Comparison of ENCODE assay signal across 9 mouse cellular contexts in the genomic region with DNA sequence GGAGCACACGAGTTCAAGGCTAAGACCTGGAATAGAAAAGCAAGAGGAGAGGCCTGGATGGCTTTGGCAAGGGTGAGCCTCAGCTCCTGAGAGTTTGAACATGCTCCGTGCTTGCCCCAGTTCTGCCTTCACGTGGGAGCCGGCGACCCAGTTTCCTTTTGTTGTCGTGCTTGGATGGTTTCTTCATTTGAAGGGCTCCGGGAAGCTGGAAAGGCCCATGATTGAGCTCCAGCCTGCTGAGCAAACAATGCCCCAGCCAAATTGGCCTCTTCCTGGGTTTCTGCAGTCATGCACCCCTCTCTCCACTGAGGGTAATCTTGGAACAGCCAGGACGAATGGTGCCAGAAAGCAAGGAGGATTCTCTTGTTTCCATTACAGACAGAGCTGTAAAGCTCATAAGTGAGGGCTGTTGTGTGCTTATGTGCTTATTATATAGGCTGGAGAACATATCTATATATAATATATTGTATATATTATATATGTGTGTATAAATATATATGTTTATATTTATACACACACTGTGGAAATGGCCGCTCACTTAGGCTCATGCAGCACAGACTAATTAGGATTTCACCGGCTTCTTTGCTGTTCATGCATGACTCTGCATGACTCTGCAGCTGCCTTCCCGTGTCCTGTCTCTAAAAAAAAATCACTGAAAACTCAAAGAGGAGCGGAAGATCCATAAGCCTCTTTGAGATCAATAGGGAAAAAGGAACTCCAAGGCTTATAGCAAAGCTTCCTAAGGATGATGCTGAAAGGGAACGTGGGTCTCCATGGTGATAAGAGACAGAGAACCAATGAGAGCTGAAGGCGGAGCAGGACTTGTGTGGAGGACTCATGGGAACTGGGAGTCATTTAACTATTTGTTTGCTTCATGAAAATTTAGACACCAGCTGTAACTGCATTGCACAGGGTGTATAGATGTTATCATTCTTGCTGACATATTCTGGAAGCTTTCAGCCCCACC. TPM values are rescaled to one million over a fixed set of nuclear protein-coding genes. Genes with fewer than 3 reads are reported as not detected.
A peak's percentile ranks its signal among the peaks of the same experiment; 100 is the strongest.
DNase-seq lines count a peak whose midpoint lies in the region; ATAC-seq and TF ChIP-seq lines count a peak whose summit lies in the region.
"Had no signal": no experiment of that assay in that cellular context is flagged by ENCODE, and none has a peak within 500 bp of the region (broad histone marks: within the 10 kb centered on the region; RNA-seq: fewer than 3 reads in every experiment).

No protein-coding gene starts in this region.

- DNase-seq in heart, adult 18-20 months = peak; percentile 46 to 73
- no peak for DNase-seq in heart, postnatal 4 days
- DNase-seq in cerebellum, adult 2 months = peak; percentile 88 to 96
- peak; percentile 43 for DNase-seq in gastrocnemius, postnatal 14 days
- DNase-seq in left cerebral cortex, postnatal 36 days (ENCODE audit: low spot score in 2 of 2) = peak; percentile 76 to 77
- peak; percentile 53 for DNase-seq in right cerebral cortex, postnatal 14 days
- DNase-seq in urinary bladder, postnatal 25 days (ENCODE audit: low spot score) = no peak

- TF ChIP-seq CTCF in cerebellum, adult 2 months (IDR thresholded peaks at IDR 0.05; ENCODE audit: borderline replicate concordance, insufficient read depth, low read depth, low read length) = no peak

- no peak overlapping the region for H3K4me3 ChIP-seq in cerebellum, adult 2 months (replicated peaks; ENCODE audit: insufficient read depth, low read depth, low read length)
- no peak overlapping the region for H3K4me3 ChIP-seq in intestine, embryonic 15.5 days (replicated peaks)
- H3K4me3 ChIP-seq: megakaryocyte, embryonic 14.5 days had no signal

- no peak overlapping the region for H3K9ac ChIP-seq in intestine, embryonic 15.5 days

- peak overlapping the region; percentile 80 for H3K27ac ChIP-seq in cerebellum, adult 2 months (ENCODE audit: insufficient read depth, low read length)
- no peak overlapping the region for H3K27ac ChIP-seq in intestine, embryonic 15.5 days

- no peak for TF ChIP-seq POLR2A in cerebellum, adult 2 months (IDR thresholded peaks at IDR 0.05; ENCODE audit: borderline replicate concordance, insufficient read depth, low read length)

- H3K4me1 ChIP-seq in cerebellum, adult 2 months (ENCODE audit: control insufficient read depth, insufficient read depth, low read length) = peaks cover 33% of the 10 kb centered on the region
- no peaks in the 10 kb centered on the region for H3K4me1 ChIP-seq in intestine, embryonic 15.5 days (replicated peaks)
- H3K4me1 ChIP-seq: megakaryocyte, embryonic 14.5 days had no signal

- H3K9me3 ChIP-seq in intestine, embryonic 15.5 days = no peaks in the 10 kb centered on the region
- H3K9me3 ChIP-seq: megakaryocyte, embryonic 14.5 days had no signal

- ATAC-seq in intestine, embryonic 15.5 days = no peak

- H3K27me3 ChIP-seq in cerebellum, adult 2 months (ENCODE audit: control insufficient read depth, insufficient read depth, low read length) = no peaks in the 10 kb centered on the region
- no peaks in the 10 kb centered on the region for H3K27me3 ChIP-seq in intestine, embryonic 15.5 days (replicated peaks)

- intact Hi-C loops in gastrocnemius, postnatal 14 days (cut with DNase I; ENCODE audit: low total_unique reads) = no loop called here
- intact Hi-C loops in left cerebral cortex, postnatal 36 days (cut with DNase I) = loop anchor here (1.0 to 5.0 kb wide), 2 partner anchors 12 to 158 kb away; no protein-coding TSS in a partner anchor

- no peaks in the 10 kb centered on the region for H3K36me3 ChIP-seq in intestine, embryonic 15.5 days

- no peak overlapping the region for H3K4me2 ChIP-seq in intestine, embryonic 15.5 days (replicated peaks)

- WGBS in cerebellum, adult 2 months = 23% methylated on average over 14 of the region's 14 CpGs
- WGBS in intestine, embryonic 15.5 days = 59% methylated on average over 14 of the region's 14 CpGs

RNA-seq across cellular contexts. Expression of gene Kcna2, which starts 13.1 kb away (rescaled TPM):
- 1 to 10 TPM in 1 of 2 experiments, under 1 TPM in 1; 0.92 to 1.2 TPM for total RNA-seq in heart, adult 18-20 months (2021)
- under 1 TPM; 0.14 to 0.43 TPM for total RNA-seq in heart, postnatal 4 days (2021)
- polyA plus RNA-seq in cerebellum, adult 2 months (2012; rRNA removed) = 73.3 and 75.7 TPM in 2 replicates
- 1 to 10 TPM; 2.2 to 3.3 TPM for total RNA-seq in gastrocnemius, postnatal 14 days (2021)
- total RNA-seq in left cerebral cortex, postnatal 36 days (2021) = 100 to 1,000 TPM; 148 to 155 TPM
- 0.08 and 0.09 TPM in 2 replicates for polyA plus RNA-seq in intestine, embryonic 15.5 days (2015; fragmentation: Nextera tagmentation; extraction: Ambion mirVana)

Comparison
In these comparisons a context has a peak if more than half of its experiments do, and no peak if none do; other contexts are left out.
1. DNase-seq: peak in heart, adult 18-20 months (2 of 2), cerebellum, adult 2 months (2 of 2), gastrocnemius, postnatal 14 days (single experiment), left cerebral cortex, postnatal 36 days (2 of 2) and right cerebral cortex, postnatal 14 days (single experiment); none in heart, postnatal 4 days (single experiment) and urinary bladder, postnatal 25 days (single experiment).
2. RNA of gene Kcna2, which starts 13.1 kb away (total RNA-seq): 148 to 155 TPM in left cerebral cortex, postnatal 36 days; 2.2 to 3.3 TPM in gastrocnemius, postnatal 14 days, 0.92 to 1.2 TPM in heart, adult 18-20 months and 0.14 to 0.43 TPM in heart, postnatal 4 days; every median in the first group is over 10 times any median in the second.